Mouse (Mus musculus) MEL (cell line): ENCODE data around the gene Mef2b. TPM values are rescaled to one million over a fixed set of nuclear protein-coding genes. Genes with fewer than 3 reads are reported as not detected.
A peak's percentile ranks its signal among the peaks of the same experiment; 100 is the strongest.

Source experiments
- DNase-seq: peaks from one replicate; pipeline ENCODE4 v3.0.0; 2011; ENCODE audit warnings: low read depth, low spot score
- H3K27ac ChIP-seq: 2 replicates; pipeline ENCODE4 v1.5.1; 2012; ENCODE audit warnings: low read depth, mild to moderate bottlenecking, control low read depth, low read length, moderate library complexity; ENCODE audit not compliant: control insufficient read depth
- H3K27me3 ChIP-seq, 2 experiments: fragments of 150-350 bp in 1 of 2; sonication (generic) in 1 of 2; 2 replicates each; pipeline ENCODE4 v1.6.1; 2012; ENCODE audit warnings: low read length in 2 of 2, mild to moderate bottlenecking in 2 of 2, improper control_type of control experiment in 1 of 2, moderate library complexity in 1 of 2; ENCODE audit not compliant: insufficient read depth in 2 of 2, control insufficient read depth in 1 of 2
- H3K36me3 ChIP-seq, 2 experiments: 2 replicates each; pipeline ENCODE4 v1.6.1; 2012 to 2014; ENCODE audit warnings: low read length in 2 of 2, improper control_type of control experiment in 1 of 2, inconsistent platforms in 1 of 2, mild to moderate bottlenecking in 1 of 2; ENCODE audit not compliant: insufficient read depth in 2 of 2, control insufficient read depth in 1 of 2
- H3K4me1 ChIP-seq, 2 experiments: fragments of 150-350 bp in 1 of 2; sonication (generic) in 1 of 2; 2 replicates each; pipeline ENCODE4 v1.6.1; 2012; ENCODE audit warnings: low read length in 2 of 2, improper control_type of control experiment in 1 of 2, mild to moderate bottlenecking in 1 of 2; ENCODE audit not compliant: insufficient read depth in 2 of 2, control insufficient read depth in 1 of 2
- H3K4me3 ChIP-seq, 2 experiments: fragments of 150-350 bp in 1 of 2; sonication (generic) in 1 of 2; 2 replicates each; pipeline ENCODE4 v1.5.1; 2012; ENCODE audit warnings: low read depth in 2 of 2, low read length in 2 of 2, mild to moderate bottlenecking in 2 of 2, moderate library complexity in 2 of 2, control low read depth in 1 of 2, improper control_type of control experiment in 1 of 2; ENCODE audit not compliant: control insufficient read depth in 1 of 2, insufficient read depth in 1 of 2
- H3K79me2 ChIP-seq: 2 replicates; pipeline ENCODE4 v1.6.1; 2012; ENCODE audit warnings: mild to moderate bottlenecking, low read length, moderate library complexity; ENCODE audit not compliant: control insufficient read depth, poor library complexity, insufficient read depth
- H3K9ac ChIP-seq: 2 replicates; pipeline ENCODE4 v1.6.1; 2012; ENCODE audit warnings: low read depth, mild to moderate bottlenecking, control low read depth, low read length, moderate library complexity; ENCODE audit not compliant: control insufficient read depth, poor library complexity, severe bottlenecking
- H3K9me3 ChIP-seq: fragments of 150-350 bp; sonication (generic); replicated peaks from 2 replicates; pipeline ENCODE4 v1.6.1; 2012; ENCODE audit warnings: mild to moderate bottlenecking, low read length, improper control_type of control experiment, moderate library complexity; ENCODE audit not compliant: insufficient read depth
- BHLHE40 ChIP-seq: IDR thresholded peaks from 2 replicates; pipeline ENCODE4 v1.6.1; 2012; ENCODE audit warnings: low read depth, mild to moderate bottlenecking, inconsistent platforms, low read length, improper control_type of control experiment, borderline replicate concordance
- CHD1 ChIP-seq: IDR thresholded peaks from 2 replicates; pipeline ENCODE4 v1.6.1; 2012; ENCODE audit warnings: low read depth, mild to moderate bottlenecking, inconsistent platforms, low read length, improper control_type of control experiment
- CHD2 ChIP-seq: IDR thresholded peaks from 2 replicates; pipeline ENCODE4 v1.6.1; 2011; ENCODE audit warnings: low read length, improper control_type of control experiment
- CTCF ChIP-seq, 3 experiments: IDR thresholded peaks in 2 of 3; conservative IDR thresholded peaks in 1 of 3; 2 replicates each; pipeline ENCODE4 v1.5.1; 2011 to 2012; ENCODE audit warnings: low read length in 3 of 3, low read depth in 2 of 3, mild to moderate bottlenecking in 2 of 3, improper control_type of control experiment in 1 of 3, inconsistent platforms in 1 of 3, mixed read lengths in 1 of 3, moderate library complexity in 1 of 3; ENCODE audit not compliant: control insufficient read depth in 1 of 3, insufficient read depth in 1 of 3, poor library complexity in 1 of 3, severe bottlenecking in 1 of 3
- E2F4 ChIP-seq: IDR thresholded peaks from 2 replicates; pipeline ENCODE4 v1.6.1; 2011; ENCODE audit warnings: low read depth, low read length, improper control_type of control experiment, borderline replicate concordance
- ELF1 ChIP-seq: IDR thresholded peaks from 2 replicates; pipeline ENCODE4 v1.6.1; 2014; ENCODE audit warnings: low read depth, mild to moderate bottlenecking, inconsistent platforms, low read length, improper control_type of control experiment, moderate library complexity
- EP300 ChIP-seq, 2 experiments: IDR thresholded peaks; 2 replicates each; pipeline ENCODE4 v1.6.1; 2011; ENCODE audit warnings: improper control_type of control experiment in 2 of 2, low read length in 2 of 2, low read depth in 1 of 2, mild to moderate bottlenecking in 1 of 2
- GABPA ChIP-seq: IDR thresholded peaks from 2 replicates; pipeline ENCODE4 v1.6.1; 2012; ENCODE audit warnings: low read depth, mild to moderate bottlenecking, inconsistent platforms, low read length, improper control_type of control experiment, moderate library complexity
- GATA1 ChIP-seq: IDR thresholded peaks from 2 replicates; pipeline ENCODE4 v1.6.1; 2011; ENCODE audit warnings: low read depth, low read length, improper control_type of control experiment
- HCFC1 ChIP-seq: IDR thresholded peaks from 2 replicates; pipeline ENCODE4 v1.6.1; 2012; ENCODE audit warnings: low read depth, mild to moderate bottlenecking, inconsistent platforms, low read length, improper control_type of control experiment, moderate library complexity
- JUND ChIP-seq: IDR thresholded peaks from 2 replicates; pipeline ENCODE4 v1.6.1; 2011; ENCODE audit warnings: low read depth, mild to moderate bottlenecking, improper control_type of control experiment, low read length
- KAT2A ChIP-seq: conservative IDR thresholded peaks from 2 replicates; pipeline ENCODE4 v1.6.1; 2012; ENCODE audit warnings: low read depth, low read length, improper control_type of control experiment, inconsistent platforms
- MAFK ChIP-seq: IDR thresholded peaks from 2 replicates; pipeline ENCODE4 v1.6.1; 2011; ENCODE audit warnings: low read depth, mild to moderate bottlenecking, low read length, improper control_type of control experiment, borderline replicate concordance
- MAX ChIP-seq: IDR thresholded peaks from 2 replicates; pipeline ENCODE4 v1.6.1; 2011; ENCODE audit warnings: low read length, improper control_type of control experiment
- MAZ ChIP-seq: IDR thresholded peaks from 2 replicates; pipeline ENCODE4 v1.6.1; 2012; ENCODE audit warnings: low read depth, mild to moderate bottlenecking, inconsistent platforms, low read length, improper control_type of control experiment
- MEF2A ChIP-seq: IDR thresholded peaks from 2 replicates; pipeline ENCODE4 v1.6.1; 2014; ENCODE audit warnings: low read depth, mild to moderate bottlenecking, inconsistent platforms, low read length, improper control_type of control experiment; ENCODE audit not compliant: poor library complexity, insufficient replicate concordance, severe bottlenecking; ENCODE audit errors: extremely low read depth
- MXI1 ChIP-seq: IDR thresholded peaks from 2 replicates; pipeline ENCODE4 v1.6.1; 2011; ENCODE audit warnings: mild to moderate bottlenecking, low read depth, low read length, improper control_type of control experiment
- MYB ChIP-seq: IDR thresholded peaks from 2 replicates; pipeline ENCODE4 v1.6.1; 2011; ENCODE audit warnings: mild to moderate bottlenecking, low read depth, low read length, improper control_type of control experiment
- MYC ChIP-seq: IDR thresholded peaks from 2 replicates; pipeline ENCODE4 v1.6.1; 2011; ENCODE audit warnings: low read depth, mild to moderate bottlenecking, low read length, improper control_type of control experiment, moderate library complexity
- NELFE ChIP-seq: IDR thresholded peaks from 2 replicates; pipeline ENCODE4 v1.6.1; 2011; ENCODE audit warnings: low read depth, low read length, improper control_type of control experiment
- NRF1 ChIP-seq: IDR thresholded peaks from 2 replicates; pipeline ENCODE4 v1.6.1; 2014; ENCODE audit warnings: low read depth, mild to moderate bottlenecking, inconsistent platforms, low read length, improper control_type of control experiment, moderate library complexity; ENCODE audit not compliant: poor library complexity, insufficient read depth, severe bottlenecking
- POLR2AphosphoS2 ChIP-seq: IDR thresholded peaks from 2 replicates; pipeline ENCODE4 v1.6.1; 2011; ENCODE audit warnings: low read length, improper control_type of control experiment
- POLR2AphosphoS5 ChIP-seq: IDR thresholded peaks from 2 replicates; pipeline ENCODE4 v1.6.1; 2012; ENCODE audit warnings: low read depth, borderline replicate concordance, mild to moderate bottlenecking, inconsistent platforms, low read length, moderate library complexity, mixed read lengths
- RAD21 ChIP-seq: IDR thresholded peaks from 2 replicates; pipeline ENCODE4 v1.6.1; 2011; ENCODE audit warnings: mild to moderate bottlenecking, low read depth, low read length, improper control_type of control experiment
- RCOR1 ChIP-seq: IDR thresholded peaks from 2 replicates; pipeline ENCODE4 v1.6.1; 2012; ENCODE audit warnings: low read depth, mild to moderate bottlenecking, inconsistent platforms, low read length, improper control_type of control experiment
- SIN3A ChIP-seq: IDR thresholded peaks from 2 replicates; pipeline ENCODE4 v1.6.1; 2012; ENCODE audit warnings: low read length, improper control_type of control experiment, inconsistent platforms
- SMC3 ChIP-seq: IDR thresholded peaks from 2 replicates; pipeline ENCODE4 v1.6.1; 2011; ENCODE audit warnings: low read depth, low read length, improper control_type of control experiment
- TAL1 ChIP-seq: IDR thresholded peaks from 2 replicates; pipeline ENCODE4 v1.6.1; 2012; ENCODE audit warnings: mild to moderate bottlenecking, inconsistent platforms, low read length, moderate library complexity, mixed read lengths
- TBP ChIP-seq: IDR thresholded peaks from 2 replicates; pipeline ENCODE4 v1.8.0; 2011; ENCODE audit warnings: low read depth, low read length, improper control_type of control experiment
- TCF12 ChIP-seq: IDR thresholded peaks from 2 replicates; pipeline ENCODE4 v1.6.1; 2014; ENCODE audit warnings: low read depth, mild to moderate bottlenecking, inconsistent platforms, low read length, improper control_type of control experiment, moderate library complexity
- UBTF ChIP-seq: IDR thresholded peaks from 2 replicates; pipeline ENCODE4 v1.6.1; 2012; ENCODE audit warnings: low read depth, mild to moderate bottlenecking, inconsistent platforms, low read length, improper control_type of control experiment, moderate library complexity, borderline replicate concordance; ENCODE audit not compliant: insufficient read depth
- USF1 ChIP-seq: IDR thresholded peaks from 2 replicates; pipeline ENCODE4 v1.6.1; 2014; ENCODE audit warnings: low read depth, mild to moderate bottlenecking, inconsistent platforms, low read length, improper control_type of control experiment, moderate library complexity
- ZKSCAN1 ChIP-seq: IDR thresholded peaks from 2 replicates; pipeline ENCODE4 v1.6.1; 2012; ENCODE audit warnings: low read depth, mild to moderate bottlenecking, inconsistent platforms, low read length, improper control_type of control experiment, moderate library complexity
- ZMIZ1 ChIP-seq: IDR thresholded peaks from 2 replicates; pipeline ENCODE4 v1.6.1; 2012; ENCODE audit warnings: low read depth, mild to moderate bottlenecking, inconsistent platforms, low read length, improper control_type of control experiment, moderate library complexity
- ZNF384 ChIP-seq: IDR thresholded peaks from 2 replicates; pipeline ENCODE4 v1.6.1; 2012; ENCODE audit warnings: low read depth, mild to moderate bottlenecking, inconsistent platforms, low read length, improper control_type of control experiment
- polyA plus RNA-seq, 2 experiments: library from polyadenylated mRNA; stranded (reverse) in 1 of 2; unstranded in 1 of 2; fragments of >175 nt in 1 of 2; fragments of >200 nt in 1 of 2; gene quantifications; 2 replicates each; pipeline versions ENCODE4 v1.2.1 to v1.2.4; 2012; ENCODE audit warnings: low replicate concordance in 2 of 2, low read depth in 1 of 2; ENCODE audit not compliant: insufficient read length in 2 of 2, insufficient read depth in 1 of 2, missing spikeins in 1 of 2
- total RNA-seq: library from RNA; depleted of rRNA; stranded (reverse); fragments of 300-350 nt; gene quantifications from 2 replicates; pipeline ENCODE4 v1.2.3, GENCODE M21; 2012; rRNA removed

The Mef2b gene
- 2.0 and 2.5 TPM in 2 replicates for total RNA-seq
- polyA plus RNA-seq: 1 to 10 TPM in 1 of 2 experiments, not detected in 1; 6.5 TPM

DNA sequence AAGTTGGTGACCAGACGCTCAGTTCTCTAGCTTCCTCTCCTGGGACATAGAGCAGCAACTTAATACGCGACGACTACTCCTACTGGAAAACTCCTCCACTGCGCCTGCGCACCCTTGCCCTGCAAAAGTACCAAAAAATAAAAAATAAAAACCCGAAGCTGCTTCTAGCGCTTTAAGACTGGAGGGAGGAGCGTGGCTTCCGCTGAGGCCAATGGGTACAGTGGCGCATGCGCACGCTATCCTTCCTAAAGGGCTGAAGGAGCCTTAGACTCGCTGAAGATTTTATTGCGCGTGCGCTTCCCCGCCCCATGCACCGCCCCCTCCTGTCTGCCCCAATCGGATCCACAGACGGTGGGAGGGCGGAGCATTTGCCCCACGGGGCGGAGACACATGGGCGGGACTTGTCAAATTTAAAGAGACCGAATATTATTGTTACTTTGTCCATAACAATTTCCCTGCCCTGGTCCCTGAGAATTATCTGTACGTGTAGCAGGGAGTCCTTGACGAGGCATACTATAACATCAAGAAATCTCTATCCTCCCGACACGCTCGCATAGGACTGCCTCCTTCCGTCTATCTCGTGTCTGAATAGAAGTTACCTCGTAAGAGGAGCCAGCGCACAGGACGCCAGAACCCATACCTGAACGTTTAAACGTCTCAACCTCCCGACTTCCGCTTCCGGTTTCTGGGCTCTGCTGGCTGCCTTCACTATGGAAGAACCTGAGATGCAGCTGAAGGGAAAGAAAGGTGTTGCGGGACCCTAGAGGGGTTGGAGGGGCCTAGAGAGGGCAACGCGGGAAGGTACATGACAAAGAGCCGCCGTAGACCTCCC, at the start of gene Mef2b, which contains the start of the genes Rfxank and Borcs8:
Mef2b (plus strand) TSS at position 686 of the 832 bp plus-strand sequence.
Rfxank (minus strand) TSS at position 129 of the 832 bp plus-strand sequence.
Borcs8 (plus strand) TSS at position 474 of the 832 bp plus-strand sequence.
- no peaks in the 10 kb centered on the region for H3K27me3 ChIP-seq
- TF ChIP-seq CHD2 (no peak; the same call in 1 of the 2 replicates), MAZ (no peak; the same call in 1 of the 2 replicates), EP300 (IDR thresholded peaks at IDR 0.05; ENCODE audit: low read depth in 1 of 2, low read length in 2 of 2) (no peak), MYC (peak; percentile 62; the same call in 1 of the 2 replicates), NELFE (peak; percentile 73), UBTF (no peak), KAT2A (no peak; the same call in 1 of the 2 replicates), CTCF (IDR thresholded peaks at IDR 0.05 in 2 of 3, conservative IDR thresholded peaks at IDR 0.05 in 1 of 3; ENCODE audit: control insufficient read depth in 1 of 3, insufficient read depth in 1 of 3, low read depth in 2 of 3, low read length in 3 of 3, poor library complexity in 1 of 3, severe bottlenecking in 1 of 3) (no peak), HCFC1 (peak; percentile 79), JUND (no peak), RAD21 (no peak), TCF12 (peak; percentile 65; the same call in 1 of the 2 replicates), ZMIZ1 (peak; percentile 83), GATA1 (no peak), E2F4 (no peak), MEF2A (no peak), SMC3 (no peak), TAL1 (no peak), NRF1 (peak; percentile 98; the same call in 1 of the 2 replicates), BHLHE40 (no peak), ZKSCAN1 (no peak; the same call in 1 of the 2 replicates), RCOR1 (peak; percentile 50), POLR2AphosphoS5 (no peak), MYB (peak; percentile 81), MAFK (no peak), GABPA (no peak), SIN3A (peak; percentile 97), ZNF384 (peak; percentile 63), TBP (peak; percentile 74), ELF1 (peak; percentile 91), POLR2AphosphoS2 (peak; percentile 73; the same call in 1 of the 2 replicates), CHD1 (no peak), USF1 (peak; percentile 44; the same call in 1 of the 2 replicates), MXI1 (peak; percentile 88), MAX (peak; percentile 9; the same call in 1 of the 2 replicates)

More for the DNA sequence above, at the start of gene Mef2b, which contains the start of the genes Rfxank and Borcs8:
- Histone ChIP-seq H3K36me3 (peaks cover 0 to 3% of the 10 kb centered on the region in 2 experiments; a peak in 2 of 4 replicates), H3K79me2 (peaks cover 11% of the 10 kb centered on the region), H3K9me3 (no peaks in the 10 kb centered on the region), H3K4me3 (peak within 1 kb of the TSS; percentile 92 to 94), H3K9ac (peak within 1 kb of the TSS; percentile 88), H3K27ac (peak within 1 kb of the TSS; percentile 95), H3K4me1 (peaks cover 4 to 15% of the 10 kb centered on the region in 2 experiments; a peak in 2 of 4 replicates)
- peak; percentile 99 for DNase-seq
